Mouse (Mus musculus): ENCODE results near the gene Ptpn6. TPM values are rescaled to one million over a fixed set of nuclear protein-coding genes. Genes with fewer than 3 reads are reported as not detected.

The Ptpn6 gene
- polyA plus RNA-seq, 1 experiment from 2014 or later = 12.6 TPM

GRCm38 (mm10) chr6:124756652-124757350 is 18.3 kb upstream of the Ptpn6 start:
- DNase-seq (peak; percentile 91), ATAC-seq (ENCODE audit: insufficient read depth) (peak; percentile 75)
- peak overlapping the region; percentile 97 for H3K27ac ChIP-seq (ENCODE audit: low read depth)
- peak overlapping the region; percentile 78 for H3K4me2 ChIP-seq
- H3K4me3 ChIP-seq (ENCODE audit: low read depth, low read length) = peak overlapping the region; percentile 78
- peak overlapping the region; percentile 90 for H3K9ac ChIP-seq
- peaks cover 22% of the 10 kb centered on the region for H3K4me1 ChIP-seq (ENCODE audit: insufficient read depth)
- no peaks in the 10 kb centered on the region for H3K9me3 ChIP-seq (ENCODE audit: low read depth, low read length)
- H3K27me3 ChIP-seq (ENCODE audit: insufficient read depth, low read length) = no peaks in the 10 kb centered on the region
- no peak for TF ChIP-seq CTCF (IDR thresholded peaks at IDR 0.05; ENCODE audit: low read depth)
- H3K36me3 ChIP-seq (ENCODE audit: insufficient read depth) = peaks cover 9% of the 10 kb centered on the region; the same call in 1 of the 2 replicates
- under 1% methylated on average over 51 of the region's 54 CpGs for whole genome bisulfite sequencing

- peak; percentile 68 for ATAC-seq (ENCODE audit: insufficient read depth)
- no peak for TF ChIP-seq CTCF (IDR thresholded peaks at IDR 0.05; ENCODE audit: low read depth)
- WGBS = under 1% methylated on average over 78 of the region's 100 CpGs
Measured at GRCm38 (mm10) chr6:124755831-124756595, 17.5 kb upstream of the Ptpn6 start, which contains the start of the genes Gm45234 and Atn1. Gm45234 (minus strand) TSS chr6:124756021. Atn1 (minus strand) TSS chr6:124756524.

GRCm38 (mm10) chr6:124755306-124755705 is 16.8 kb upstream of the Ptpn6 start:
- DNase-seq = peak; percentile 24
- no peak for ATAC-seq (ENCODE audit: insufficient read depth)
- no peak for TF ChIP-seq CTCF (IDR thresholded peaks at IDR 0.05; ENCODE audit: low read depth)
- H3K27me3 ChIP-seq (ENCODE audit: insufficient read depth, low read length) = no peaks in the 10 kb centered on the region
- peak overlapping the region; percentile 78 for H3K4me2 ChIP-seq
- H3K27ac ChIP-seq (ENCODE audit: low read depth) = peak overlapping the region; percentile 97
- peaks cover 9% of the 10 kb centered on the region; the same call in 1 of the 2 replicates for H3K36me3 ChIP-seq (ENCODE audit: insufficient read depth)
- peak overlapping the region; percentile 90 for H3K9ac ChIP-seq
- 4% methylated on average over 3 of the region's 3 CpGs for whole genome bisulfite sequencing
- H3K9me3 ChIP-seq (ENCODE audit: low read depth, low read length) = no peaks in the 10 kb centered on the region
- H3K4me1 ChIP-seq (ENCODE audit: insufficient read depth) = peaks cover 22% of the 10 kb centered on the region
- H3K4me3 ChIP-seq (ENCODE audit: low read depth, low read length) = peak overlapping the region; percentile 78

More at GRCm38 (mm10) chr6:124755831-124756595, 17.5 kb upstream of the Ptpn6 start, which contains the start of the genes Gm45234 and Atn1:
- Histone ChIP-seq H3K9me3 (ENCODE audit: low read depth, low read length) (no peaks in the 10 kb centered on the region), H3K4me1 (ENCODE audit: insufficient read depth) (peaks cover 22% of the 10 kb centered on the region), H3K4me3 (ENCODE audit: low read depth, low read length) (peak within 1 kb of the TSS; percentile 78), H3K36me3 (ENCODE audit: insufficient read depth) (peaks cover 9% of the 10 kb centered on the region; the same call in 1 of the 2 replicates), H3K27ac (ENCODE audit: low read depth) (peak within 1 kb of the TSS; percentile 97), H3K27me3 (ENCODE audit: insufficient read depth, low read length) (no peaks in the 10 kb centered on the region), H3K4me2 (peak within 1 kb of the TSS; percentile 78), H3K9ac (peak within 1 kb of the TSS; percentile 90)
- peak; percentile 81 for DNase-seq

- TF ChIP-seq CTCF (IDR thresholded peaks at IDR 0.05; ENCODE audit: low read depth) = no peak
- Histone ChIP-seq H3K4me3 (ENCODE audit: low read depth, low read length) (no peak overlapping the region), H3K27me3 (ENCODE audit: insufficient read depth, low read length) (no peaks in the 10 kb centered on the region), H3K4me1 (ENCODE audit: insufficient read depth) (peaks cover 19% of the 10 kb centered on the region), H3K27ac (ENCODE audit: low read depth) (no peak overlapping the region), H3K4me2 (peak overlapping the region; percentile 5; the same call in 1 of the 2 replicates), H3K36me3 (ENCODE audit: insufficient read depth) (peaks cover 21% of the 10 kb centered on the region), H3K9ac (no peak overlapping the region), H3K9me3 (ENCODE audit: low read depth, low read length) (no peaks in the 10 kb centered on the region)
- 84% methylated on average over 2 of the region's 2 CpGs for WGBS
- ATAC-seq (ENCODE audit: insufficient read depth) = no peak
- no peak for DNase-seq
Measured at GRCm38 (mm10) chr6:124753861-124754260, 15.3 kb upstream of the Ptpn6 start.

GRCm38 (mm10) chr6:124750405-124750804 is 11.9 kb upstream of the Ptpn6 start:
- ATAC-seq (ENCODE audit: insufficient read depth) (no peak), DNase-seq (no peak)
- Histone ChIP-seq H3K9me3 (ENCODE audit: low read depth, low read length) (no peaks in the 10 kb centered on the region), H3K4me3 (ENCODE audit: low read depth, low read length) (no peak overlapping the region), H3K36me3 (ENCODE audit: insufficient read depth) (peaks cover 50% of the 10 kb centered on the region), H3K27ac (ENCODE audit: low read depth) (no peak overlapping the region), H3K4me1 (ENCODE audit: insufficient read depth) (peaks cover 19% of the 10 kb centered on the region; the same call in 1 of the 2 replicates), H3K4me2 (no peak overlapping the region), H3K9ac (no peak overlapping the region), H3K27me3 (ENCODE audit: insufficient read depth, low read length) (no peaks in the 10 kb centered on the region)
- no peak for TF ChIP-seq CTCF (IDR thresholded peaks at IDR 0.05; ENCODE audit: low read depth)
- 82% methylated on average over 8 of the region's 8 CpGs for WGBS

- H3K4me1 ChIP-seq (ENCODE audit: insufficient read depth) = 0 out of 2 replicates have a peak, but pooled peaks cover 7% of the 10 kb centered on the region
- no peak for TF ChIP-seq CTCF (IDR thresholded peaks at IDR 0.05; ENCODE audit: low read depth)
- no peak for ATAC-seq (ENCODE audit: insufficient read depth)
- peak overlapping the region; percentile 73 for H3K9ac ChIP-seq
- peak overlapping the region; percentile 44; the same call in 1 of the 2 replicates for H3K4me3 ChIP-seq (ENCODE audit: low read depth, low read length)
- WGBS = 90% methylated on average over 7 of the region's 7 CpGs
- no peaks in the 10 kb centered on the region for H3K27me3 ChIP-seq (ENCODE audit: insufficient read depth, low read length)
- peak; percentile 7 for DNase-seq
- H3K9me3 ChIP-seq (ENCODE audit: low read depth, low read length) = no peaks in the 10 kb centered on the region
- H3K4me2 ChIP-seq = peak overlapping the region; percentile 97
- H3K27ac ChIP-seq (ENCODE audit: low read depth) = no peak overlapping the region; the same call in 1 of the 2 replicates
- peaks cover 69% of the 10 kb centered on the region for H3K36me3 ChIP-seq (ENCODE audit: insufficient read depth)
Measured at GRCm38 (mm10) chr6:124746654-124747632, 8.4 kb upstream of the Ptpn6 start.

All from lung, embryonic 14.5 days (tissue).